Mouse (Mus musculus) liver, embryonic 16.5 days (tissue): ENCODE data around the gene Commd1. TPM values are rescaled to one million over a fixed set of nuclear protein-coding genes. Genes with fewer than 3 reads are reported as not detected.

Experiments
- ATAC-seq: fragments of 200-750 bp; cut with Nextera tagmentation; 2 replicates; pipeline ENCODE4 v1.8.0; 2017; ENCODE audit warnings: low read depth, mild to moderate bottlenecking, moderate number of reproducible peaks, moderate library complexity
- H3K27ac ChIP-seq: fragments of 300-500 bp; sonication (generic); 2 replicates; pipeline ENCODE4 v1.5.1; 2014; ENCODE audit warnings: mild to moderate bottlenecking, low read length
- H3K27me3 ChIP-seq: fragments of 300-500 bp; sonication (generic); 2 replicates; pipeline ENCODE4 v1.6.1; 2014; ENCODE audit warnings: low read depth, low read length, mixed read lengths; ENCODE audit not compliant: control insufficient read depth, insufficient read depth
- H3K36me3 ChIP-seq: fragments of 300-500 bp; sonication (generic); 2 replicates; pipeline ENCODE4 v1.6.1; 2014; ENCODE audit warnings: mild to moderate bottlenecking; ENCODE audit not compliant: control insufficient read depth, insufficient read depth
- H3K4me1 ChIP-seq: fragments of 300-500 bp; sonication (generic); 2 replicates; pipeline ENCODE4 v1.6.1; 2014; ENCODE audit warnings: low read depth, low read length, mixed read lengths; ENCODE audit not compliant: control insufficient read depth
- H3K4me2 ChIP-seq: fragments of 300-500 bp; sonication (generic); 2 replicates; pipeline ENCODE4 v1.6.1; 2014; ENCODE audit warnings: low read depth, low read length, mixed read lengths
- H3K4me3 ChIP-seq: fragments of 300-500 bp; sonication (generic); 2 replicates; pipeline ENCODE4 v1.5.1; 2014; ENCODE audit warnings: low read depth, mild to moderate bottlenecking, low read length
- H3K9ac ChIP-seq: fragments of 300-500 bp; sonication (generic); 2 replicates; pipeline ENCODE4 v1.6.1; 2014; ENCODE audit warnings: low read depth, low read length
- H3K9me3 ChIP-seq: fragments of 300-500 bp; sonication (generic); replicated peaks from 2 replicates; pipeline ENCODE4 v1.6.1; 2016; ENCODE audit warnings: low read length; ENCODE audit not compliant: control insufficient read depth
- WGBS: fragments of 180-500 bp; shearing (Covaris S2); extraction: QIAGEN DNeasy Blood & Tissue Kit; methylation state at CpG from one replicate; pipeline ENCODE4 v1.1.7; 2014; ENCODE audit not compliant: insufficient replicate concordance; 5-methylcytosine and 5-hydroxymethylcytosine counted together
- polyA plus RNA-seq: library from polyadenylated mRNA; unstranded; fragments of >200 nt; fragmentation: Nextera tagmentation; extraction: Ambion mirVana; gene quantifications from 2 replicates; pipeline ENCODE4 v1.2.1, GENCODE M21; 2015

The Commd1 gene
- polyA plus RNA-seq, 1 experiment from 2014 or later = 165 TPM

DNA sequence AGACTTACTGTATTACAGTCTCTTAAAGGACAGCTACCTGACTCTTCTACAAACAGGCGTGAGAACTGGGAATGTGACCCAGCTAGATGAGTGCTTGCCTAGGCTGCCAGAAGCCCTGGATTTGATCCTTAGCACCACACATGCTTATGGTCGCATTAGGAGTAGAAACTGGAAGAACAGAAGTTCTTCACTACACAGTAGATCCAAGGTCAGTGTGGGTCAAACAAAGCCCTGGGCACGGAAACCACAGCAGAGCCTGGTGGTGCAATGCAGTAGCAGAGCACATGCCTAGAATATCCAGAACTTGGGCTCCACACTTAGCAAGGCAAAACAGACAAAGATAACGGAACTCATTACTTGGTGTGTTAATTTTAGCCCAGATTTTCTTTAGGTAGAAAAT is 132.1 kb downstream of the Commd1 start:
- H3K27ac ChIP-seq = peak overlapping the region; percentile 46; the same call in 1 of the 2 replicates
- WGBS = 43% methylated on average over 4 of the region's 4 CpGs
- H3K4me1 ChIP-seq = peaks cover 78% of the 10 kb centered on the region
- H3K9ac ChIP-seq = no peak overlapping the region
- H3K4me3 ChIP-seq = no peak overlapping the region
- H3K4me2 ChIP-seq = no peak overlapping the region
- no peak for ATAC-seq
- no peaks in the 10 kb centered on the region for H3K36me3 ChIP-seq
- no peaks in the 10 kb centered on the region for H3K9me3 ChIP-seq
- no peaks in the 10 kb centered on the region for H3K27me3 ChIP-seq

DNA sequence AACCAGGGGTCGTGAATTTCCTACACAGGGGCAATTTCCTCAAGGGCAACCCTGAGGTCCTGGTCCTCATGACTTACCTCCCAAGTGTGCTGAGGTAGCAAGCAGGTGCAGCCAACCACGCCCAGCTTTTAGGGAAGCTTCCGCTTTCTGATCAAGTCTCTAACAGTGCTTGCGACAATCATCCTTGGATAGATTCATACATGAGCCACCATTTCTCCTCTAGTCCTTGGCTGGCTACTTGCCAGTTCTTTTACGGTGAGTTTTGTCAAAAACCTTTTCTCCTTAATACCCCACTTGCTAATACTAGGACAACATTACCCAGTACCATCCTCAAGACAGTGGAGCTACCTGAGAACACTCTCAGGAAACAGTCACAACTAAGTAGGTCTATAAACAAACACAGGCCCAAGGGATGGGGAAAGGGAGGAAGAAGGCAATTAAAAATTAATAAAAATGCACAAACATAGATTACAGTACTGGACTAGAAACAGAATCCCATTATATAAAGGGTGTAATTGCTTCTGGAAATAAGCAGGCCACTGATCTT is 133.5 kb downstream of the Commd1 start:
- Histone ChIP-seq H3K4me2 (no peak overlapping the region), H3K27me3 (no peaks in the 10 kb centered on the region), H3K36me3 (no peaks in the 10 kb centered on the region), H3K9ac (0 out of 2 replicates have a peak overlapping the region, but pooled peaks have one; percentile 17), H3K4me1 (peaks cover 79% of the 10 kb centered on the region), H3K4me3 (no peak overlapping the region), H3K27ac (peak overlapping the region; percentile 47), H3K9me3 (no peaks in the 10 kb centered on the region)
- no peak for ATAC-seq
- WGBS = 32% methylated on average over 5 of the region's 5 CpGs

GRCm38 (mm10) chr11:22847732-22848648 is 134.2 kb downstream of the Commd1 start:
- no peak overlapping the region for H3K4me2 ChIP-seq
- peak overlapping the region; percentile 47 for H3K27ac ChIP-seq
- ATAC-seq = no peak
- H3K9ac ChIP-seq = 0 out of 2 replicates have a peak overlapping the region, but pooled peaks have one; percentile 17
- H3K9me3 ChIP-seq = no peaks in the 10 kb centered on the region
- peaks cover 78% of the 10 kb centered on the region for H3K4me1 ChIP-seq
- H3K27me3 ChIP-seq = no peaks in the 10 kb centered on the region
- H3K4me3 ChIP-seq = no peak overlapping the region
- WGBS = 24% methylated on average over 8 of the region's 8 CpGs
- no peaks in the 10 kb centered on the region for H3K36me3 ChIP-seq

DNA sequence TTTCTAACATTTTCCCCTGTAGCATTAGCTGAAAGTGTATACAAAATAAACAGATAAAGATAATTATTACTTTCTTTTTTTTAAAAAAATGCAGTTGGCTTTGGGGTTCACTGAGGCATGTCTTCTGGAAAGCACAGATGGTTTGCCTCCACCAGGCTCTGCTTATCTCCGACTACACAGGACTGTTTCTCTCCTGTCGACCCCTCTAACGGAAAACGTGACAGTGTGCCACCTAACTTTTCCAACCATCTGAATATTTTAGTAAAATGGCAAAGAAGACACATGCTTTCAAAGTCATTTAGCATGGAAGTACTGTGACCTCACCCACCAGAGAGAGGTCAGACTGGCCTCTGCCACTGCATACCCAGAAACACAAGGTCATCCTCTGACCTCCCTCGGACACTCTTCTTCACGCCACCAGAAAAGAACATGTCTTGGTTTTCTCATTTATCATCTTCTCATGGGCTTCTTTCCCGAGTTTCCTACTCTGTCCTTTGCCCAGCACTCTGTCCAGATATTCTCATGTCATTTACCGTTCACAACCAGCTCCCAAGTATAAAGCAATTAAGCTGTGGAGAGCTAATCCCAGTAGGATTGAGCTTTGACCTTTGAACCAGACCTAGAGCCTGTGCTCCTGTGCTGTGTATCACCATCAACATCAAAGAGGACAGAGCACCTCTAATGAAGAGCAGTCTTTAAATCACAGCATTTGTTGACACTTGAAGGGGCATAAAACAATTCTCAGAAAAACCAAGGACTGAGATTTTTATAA is 135.0 kb downstream of the Commd1 start:
- H3K9ac ChIP-seq = no peak overlapping the region

More for the DNA sequence above, 135.0 kb downstream of the Commd1 start:
- peaks cover 82% of the 10 kb centered on the region for H3K4me1 ChIP-seq
- WGBS = 18% methylated on average over 8 of the region's 8 CpGs
- peak; percentile 39 for ATAC-seq
- no peaks in the 10 kb centered on the region for H3K9me3 ChIP-seq
- H3K36me3 ChIP-seq = no peaks in the 10 kb centered on the region
- peak overlapping the region; percentile 7; the same call in 1 of the 2 replicates for H3K4me2 ChIP-seq
- peak overlapping the region; percentile 66 for H3K27ac ChIP-seq
- H3K4me3 ChIP-seq = no peak overlapping the region
- H3K27me3 ChIP-seq = no peaks in the 10 kb centered on the region

Other genes with a start within 250 kb of the Commd1 start
- gene B3gnt2, start 121.4 kb downstream of the Commd1 start, polyA plus RNA-seq = 4.4 and 6.6 TPM in 2 replicates
- gene Zrsr1, start 10.4 kb downstream of the Commd1 start, polyA plus RNA-seq = 3.1 and 3.8 TPM in 2 replicates
- gene Gm28048, start 292 bp downstream of the Commd1 start, polyA plus RNA-seq = 6.4 and 8.8 TPM in 2 replicates
- gene Cct4, start 8.1 kb upstream of the Commd1 start, polyA plus RNA-seq = 103 and 111 TPM in 2 replicates
- 0.81 and 1.4 TPM in 2 replicates for gene Fam161a, start 25.1 kb upstream of the Commd1 start, polyA plus RNA-seq